Mouse (Mus musculus) cerebral cortex, adult 2 months (tissue): ENCODE results near the gene 1110059G10Rik.

ENCODE experiments used
- WGBS: fragments of 180-500 bp; shearing (Covaris S2); methylation state at CpG from one replicate; pipeline ENCODE4 v1.1.7; 2018; 5-methylcytosine and 5-hydroxymethylcytosine counted together

The 1110059G10Rik gene

DNA sequence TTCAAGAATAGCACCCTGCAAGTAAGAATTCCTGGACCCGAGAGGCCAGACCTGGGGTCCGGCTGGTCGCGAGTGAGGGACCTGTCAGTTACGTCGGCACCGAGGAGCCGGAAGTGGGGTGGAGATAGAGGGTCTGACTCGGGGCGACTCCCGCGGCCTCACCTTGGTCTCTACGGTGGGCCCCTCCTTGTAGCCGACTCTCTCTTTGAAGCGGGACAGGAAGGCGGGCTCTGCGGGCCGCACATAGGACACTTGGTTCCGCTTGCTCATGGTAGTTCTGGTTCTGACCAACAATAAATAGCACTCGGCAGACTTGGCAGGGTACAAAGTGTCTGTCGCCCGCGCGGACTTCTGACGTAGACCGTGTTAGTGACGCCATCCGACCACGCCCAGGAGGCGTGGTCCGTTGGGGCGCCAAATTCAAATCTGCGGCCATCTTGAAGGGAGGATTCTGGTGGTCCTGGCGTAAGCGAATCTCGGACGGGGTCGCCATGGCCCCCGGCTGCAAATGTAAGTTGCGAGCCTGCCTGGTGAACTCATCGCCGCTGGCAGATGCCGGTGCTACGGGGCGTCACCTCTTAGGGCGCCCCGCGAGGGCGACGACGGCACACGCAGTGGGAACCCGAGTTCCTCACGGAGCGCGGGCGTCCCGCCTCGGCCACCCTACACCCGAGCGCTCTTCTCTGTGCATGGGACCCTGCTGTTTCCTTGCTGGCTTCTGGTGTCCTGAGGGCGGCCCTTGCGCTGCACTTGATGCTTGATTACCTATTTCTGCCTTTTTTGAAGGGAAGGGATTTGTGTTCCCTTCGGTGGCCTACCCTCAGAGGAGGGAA is at the start of gene 1110059G10Rik, which contains the start of gene Kif15:
TSS of gene 1110059G10Rik (minus strand) at position 358 of the 833 bp plus-strand sequence.
TSS of gene Kif15 (plus strand) at position 404 of the 833 bp plus-strand sequence.
- WGBS, result under 1% methylated on average over 64 of the region's 64 CpGs

DNA sequence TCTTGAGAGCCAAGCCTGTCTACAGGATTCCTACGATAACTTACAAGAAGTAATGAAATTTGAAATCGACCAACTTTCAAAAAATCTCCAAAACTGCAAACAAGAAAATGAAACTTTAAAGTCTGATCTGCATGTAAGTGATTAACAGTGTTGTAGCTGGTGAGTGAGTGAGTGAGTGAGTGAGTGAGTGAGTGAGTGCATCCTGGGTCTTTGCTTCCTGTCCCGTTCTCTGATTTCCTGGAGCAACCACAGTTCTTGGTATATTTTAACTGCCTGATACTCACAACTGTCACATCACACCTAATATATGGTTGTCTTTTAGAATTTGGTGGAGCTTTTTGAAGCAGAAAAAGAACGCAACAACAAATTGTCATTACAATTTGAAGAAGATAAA is 48.4 kb upstream of the 1110059G10Rik start:
- 95% methylated on average over 4 of the region's 4 CpGs for whole genome bisulfite sequencing

DNA sequence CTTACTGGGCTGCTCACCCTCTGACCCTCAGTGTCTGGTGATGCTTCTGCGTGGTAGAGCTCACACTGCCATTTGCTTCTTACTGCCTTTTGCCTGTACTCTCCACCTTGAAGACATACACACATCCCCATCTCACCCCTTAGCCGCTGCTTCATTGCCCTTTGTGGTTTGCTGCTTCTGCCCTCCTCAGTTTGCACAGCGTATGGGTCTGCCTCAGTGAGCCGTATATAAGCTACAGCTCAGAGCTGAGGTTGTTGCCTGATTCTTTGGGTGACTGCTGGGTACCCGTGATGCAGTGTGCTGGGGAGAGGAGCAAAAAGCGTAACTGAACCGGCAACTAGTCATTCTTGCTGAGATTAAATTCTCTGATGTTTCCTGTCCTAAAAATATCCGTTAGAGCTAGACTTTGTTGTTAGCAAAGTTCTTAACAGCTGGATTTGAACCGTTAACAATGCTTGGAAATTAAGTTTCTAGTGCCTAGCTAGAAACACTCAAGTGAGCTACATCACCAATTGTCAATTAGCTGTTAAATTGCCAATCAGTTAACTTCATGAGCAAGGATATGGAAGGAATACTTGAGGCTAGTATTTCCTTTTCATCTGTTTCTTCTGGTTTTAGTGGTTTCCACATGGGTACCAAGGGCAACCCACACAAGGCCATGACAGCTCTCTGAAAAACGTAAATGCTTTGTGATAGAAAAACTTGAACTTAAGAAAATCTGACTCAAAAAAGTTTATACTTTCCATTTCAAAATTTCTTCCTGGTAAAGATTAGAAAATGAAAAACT is 47.8 kb upstream of the 1110059G10Rik start:
- 93% methylated on average over 10 of the region's 10 CpGs for WGBS

DNA sequence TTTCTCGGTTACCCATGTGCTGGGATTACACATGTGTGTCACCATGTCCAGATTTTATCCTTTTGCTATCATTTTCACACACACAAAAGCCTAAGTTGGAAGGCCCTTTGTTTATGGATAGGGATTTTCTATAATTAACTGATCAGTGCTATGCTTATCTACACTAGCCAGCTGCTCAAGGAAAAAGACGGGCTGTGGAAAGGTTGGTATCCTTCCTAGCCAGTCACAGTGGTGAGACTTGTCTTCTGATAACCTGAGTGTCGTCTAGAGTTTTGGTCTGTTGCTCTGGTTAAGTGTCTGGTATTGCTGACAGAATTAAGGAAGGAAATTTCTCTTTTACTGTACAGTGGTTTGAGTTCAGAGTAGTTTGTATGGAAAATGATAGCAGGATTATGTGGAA is 21.9 kb downstream of the 1110059G10Rik start:
- 97% methylated on average over 3 of the region's 3 CpGs for WGBS

DNA sequence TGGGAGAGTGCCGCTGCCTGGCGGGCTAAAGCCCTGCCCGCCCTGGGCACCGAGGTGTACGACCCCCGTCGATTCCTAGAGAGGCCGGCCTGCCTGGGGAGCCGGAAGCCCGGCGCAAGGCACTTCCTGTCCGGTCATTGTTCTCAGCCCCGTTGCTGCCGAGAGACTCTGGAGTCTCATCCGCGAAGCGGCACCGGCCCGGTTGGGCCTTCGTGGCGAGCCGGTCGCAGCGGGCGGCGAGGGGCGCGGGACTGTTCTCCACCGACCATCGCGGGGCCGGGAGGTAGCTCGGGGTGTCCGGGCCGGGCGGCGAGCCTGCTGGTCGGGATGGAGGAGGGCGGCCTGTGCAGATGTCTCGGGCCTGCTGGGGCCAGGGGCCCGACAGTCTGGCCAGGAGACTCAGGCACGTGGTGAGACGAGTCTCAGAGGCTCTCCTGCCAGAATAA is 27.8 kb downstream of the 1110059G10Rik start, which contains the start of gene Zfp105:
TSS of gene Zfp105 (plus strand) at position 137 of the 446 bp plus-strand sequence.
- WGBS, result 1% methylated on average over 43 of the region's 43 CpGs

DNA sequence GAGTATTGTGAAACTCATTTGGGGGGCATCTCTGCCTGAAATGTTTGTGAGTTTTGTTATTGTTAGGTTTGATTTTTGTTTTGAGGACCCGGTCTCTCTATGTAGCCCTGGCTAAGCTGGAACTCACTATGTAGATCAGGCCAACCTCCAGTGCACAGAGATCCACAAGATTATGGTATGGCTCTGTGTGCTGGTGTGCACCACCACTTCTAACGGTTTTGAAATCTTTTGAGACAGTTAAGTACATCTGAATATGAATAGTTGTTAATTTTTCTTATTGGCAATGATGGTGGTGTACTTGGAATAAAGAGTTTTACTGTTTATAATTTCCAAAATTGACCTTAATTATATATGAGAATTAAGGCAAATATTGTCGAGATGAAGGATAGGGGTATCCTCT is 28.4 kb downstream of the 1110059G10Rik start:
- 47% methylated on average over 3 of the region's 3 CpGs for WGBS

DNA sequence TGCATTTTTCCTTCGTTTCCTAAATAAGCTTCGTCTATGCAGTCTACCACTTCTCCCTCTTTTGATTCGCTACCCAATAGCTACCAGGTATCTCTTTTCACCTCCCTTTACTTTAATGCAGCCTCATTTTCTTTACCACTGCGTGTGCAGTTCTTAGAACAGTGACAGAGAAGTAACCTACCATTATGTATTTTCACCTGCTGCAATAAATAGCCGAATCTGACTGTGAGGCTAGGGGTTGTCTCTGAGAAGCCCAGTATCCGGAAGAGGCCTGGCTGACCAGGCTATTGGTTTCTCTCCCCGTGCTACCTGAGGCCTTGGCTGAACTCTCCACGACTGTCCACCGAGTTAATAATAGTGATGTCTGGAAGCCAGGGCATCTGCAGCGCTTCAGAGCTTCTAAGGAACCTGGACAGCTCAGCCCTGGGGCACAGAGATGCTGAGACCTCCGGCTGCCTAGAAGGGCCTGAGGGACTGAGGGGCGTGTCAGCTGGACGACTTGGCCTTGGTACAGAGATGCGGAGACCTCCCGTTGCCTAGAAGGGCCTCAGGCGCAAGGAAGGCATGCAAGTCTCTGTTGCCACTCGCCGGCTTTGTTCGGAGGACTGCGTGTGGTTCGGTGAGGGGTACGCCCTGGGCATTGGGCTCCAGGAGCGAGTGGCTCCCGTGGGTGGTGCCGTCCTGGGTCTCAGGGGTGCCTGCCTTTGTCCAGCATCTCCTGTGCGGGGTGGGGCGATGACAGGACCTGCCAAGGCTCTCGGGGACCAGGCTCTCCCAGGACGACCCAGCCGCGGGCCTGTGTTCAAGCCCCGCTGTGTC is 47.9 kb downstream of the 1110059G10Rik start:
- 22% methylated on average over 32 of the region's 32 CpGs for WGBS

DNA sequence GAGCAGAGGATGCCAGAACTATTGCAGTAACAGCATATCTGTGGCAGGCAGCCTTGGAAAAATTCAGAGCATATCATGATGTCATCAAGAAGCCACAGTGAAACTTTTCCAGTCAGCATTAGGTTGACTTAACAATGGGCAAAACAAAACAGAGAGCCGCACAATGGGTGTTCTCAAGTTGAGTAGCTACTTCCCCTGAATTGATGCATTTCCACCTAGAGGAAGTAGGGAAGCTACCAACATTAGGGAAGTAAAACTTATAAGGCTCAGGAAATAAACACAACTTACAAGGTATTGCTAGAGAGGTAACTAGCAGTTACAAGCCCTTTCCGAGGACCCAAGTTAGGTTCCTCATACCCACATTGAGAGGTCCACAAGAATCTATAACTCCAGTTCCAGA is 49.8 kb downstream of the 1110059G10Rik start:
- 94% methylated on average over 2 of the region's 2 CpGs for WGBS
